Mouse (Mus musculus) forebrain, embryonic 14.5 days (tissue): ENCODE results near the gene Luzp1. TPM values are rescaled to one million over a fixed set of nuclear protein-coding genes. Genes with fewer than 3 reads are reported as not detected.

Experiments used
- ATAC-seq: fragments of 200-750 bp; cut with Nextera tagmentation; 2 replicates; pipeline ENCODE4 v1.8.0; 2017; ENCODE audit warnings: mild to moderate bottlenecking, moderate library complexity
- DNase-seq: peaks from one replicate; pipeline ENCODE4 v3.0.0-alpha.2; 2015; ENCODE audit warnings: low spot score
- H3K27ac ChIP-seq: fragments of 300-500 bp; sonication (generic); 2 replicates; pipeline ENCODE4 v1.5.1; 2014; ENCODE audit warnings: low read depth, mild to moderate bottlenecking, control low read depth, low read length, moderate library complexity
- H3K27me3 ChIP-seq: fragments of 300-500 bp; sonication (generic); replicated peaks from 2 replicates; pipeline ENCODE4 v1.6.1; 2014; ENCODE audit warnings: low read length, control low read depth, mixed read lengths; ENCODE audit not compliant: control insufficient read depth, insufficient read depth
- H3K36me3 ChIP-seq: fragments of 300-500 bp; sonication (generic); 2 replicates; pipeline ENCODE4 v1.6.1; 2014; ENCODE audit warnings: low read length, control low read depth; ENCODE audit not compliant: control insufficient read depth, insufficient read depth
- H3K4me1 ChIP-seq: fragments of 300-500 bp; sonication (generic); 2 replicates; pipeline ENCODE4 v1.6.1; 2014; ENCODE audit warnings: antibody characterized with exemption, low read length, control low read depth; ENCODE audit not compliant: control insufficient read depth, insufficient read depth
- H3K4me2 ChIP-seq: fragments of 300-500 bp; sonication (generic); 2 replicates; pipeline ENCODE4 v1.6.1; 2014; ENCODE audit warnings: mild to moderate bottlenecking, control low read depth, low read length
- H3K4me3 ChIP-seq: fragments of 300-500 bp; sonication (generic); 2 replicates; pipeline ENCODE4 v1.5.1; 2014; ENCODE audit warnings: low read depth, low read length, control low read depth
- H3K9ac ChIP-seq: fragments of 300-500 bp; sonication (generic); 2 replicates; pipeline ENCODE4 v1.6.1; 2014; ENCODE audit warnings: mild to moderate bottlenecking, low read length, control low read depth, moderate library complexity
- H3K9me3 ChIP-seq: fragments of 300-500 bp; sonication (generic); replicated peaks from 2 replicates; pipeline ENCODE4 v1.6.1; 2016; ENCODE audit warnings: low read length, control low read depth, mixed read lengths; ENCODE audit not compliant: control insufficient read depth
- WGBS: fragments of 180-500 bp; shearing (Covaris S2); extraction: QIAGEN DNeasy Blood & Tissue Kit; methylation state at CpG from one replicate; pipeline ENCODE4 v1.1.7; 2014; 5-methylcytosine and 5-hydroxymethylcytosine counted together
- polyA plus RNA-seq: library from polyadenylated mRNA; unstranded; fragments of >200 nt; fragmentation: Nextera tagmentation; extraction: Ambion mirVana; gene quantifications from 2 replicates; pipeline ENCODE4 v1.2.1, GENCODE M21; 2014

Gene Luzp1
- polyA plus RNA-seq, 1 experiment from 2014 or later: 41.7 TPM

- WGBS: 75% methylated on average over 15 of the region's 15 CpGs
- no peaks in the 10 kb centered on the region for H3K4me1 ChIP-seq
- ATAC-seq: no peak
Observed at GRCm38 (mm10) chr4:136441354-136442043, 28.1 kb upstream of the Luzp1 start.

GRCm38 (mm10) chr4:136444561-136444960 lies 25.0 kb upstream of the Luzp1 start:
- H3K4me2 ChIP-seq: no peak overlapping the region
- whole genome bisulfite sequencing: 76% methylated on average over 4 of the region's 4 CpGs
- no peaks in the 10 kb centered on the region for H3K9me3 ChIP-seq
- H3K4me1 ChIP-seq: no peaks in the 10 kb centered on the region
- H3K9ac ChIP-seq: no peak overlapping the region
- no peak for ATAC-seq
- no peak for DNase-seq
- H3K36me3 ChIP-seq: no peaks in the 10 kb centered on the region
- H3K4me3 ChIP-seq: no peak overlapping the region
- no peak overlapping the region for H3K27ac ChIP-seq
- H3K27me3 ChIP-seq: no peaks in the 10 kb centered on the region

More at GRCm38 (mm10) chr4:136441354-136442043, 28.1 kb upstream of the Luzp1 start:
- H3K4me3 ChIP-seq: no peak overlapping the region
- DNase-seq: no peak
- no peak overlapping the region for H3K4me2 ChIP-seq
- no peaks in the 10 kb centered on the region for H3K27me3 ChIP-seq
- H3K36me3 ChIP-seq: no peaks in the 10 kb centered on the region
- H3K9ac ChIP-seq: no peak overlapping the region
- no peak overlapping the region for H3K27ac ChIP-seq
- no peaks in the 10 kb centered on the region for H3K9me3 ChIP-seq

- DNase-seq: no peak
- H3K4me3 ChIP-seq: no peak overlapping the region
- H3K27me3 ChIP-seq: no peaks in the 10 kb centered on the region
- no peaks in the 10 kb centered on the region for H3K9me3 ChIP-seq
- 95% methylated on average over 5 of the region's 5 CpGs for WGBS
- ATAC-seq: no peak
- no peaks in the 10 kb centered on the region for H3K4me1 ChIP-seq
- no peak overlapping the region for H3K4me2 ChIP-seq
- H3K27ac ChIP-seq: no peak overlapping the region
- H3K36me3 ChIP-seq: no peaks in the 10 kb centered on the region
- no peak overlapping the region for H3K9ac ChIP-seq
Observed at GRCm38 (mm10) chr4:136449795-136450194, 19.8 kb upstream of the Luzp1 start.

GRCm38 (mm10) chr4:136450271-136450670 lies 19.3 kb upstream of the Luzp1 start:
- Histone ChIP-seq H3K4me3 (no peak overlapping the region), H3K4me2 (no peak overlapping the region), H3K9me3 (no peaks in the 10 kb centered on the region), H3K4me1 (peaks cover 3% of the 10 kb centered on the region; the same call in 1 of the 2 replicates), H3K27me3 (no peaks in the 10 kb centered on the region), H3K27ac (no peak overlapping the region), H3K9ac (no peak overlapping the region), H3K36me3 (no peaks in the 10 kb centered on the region)
- DNase-seq: no peak
- no peak for ATAC-seq
- 86% methylated on average over 4 of the region's 4 CpGs for WGBS

GRCm38 (mm10) chr4:136451564-136451963 lies 18.0 kb upstream of the Luzp1 start:
- no peaks in the 10 kb centered on the region for H3K27me3 ChIP-seq
- ATAC-seq: no peak
- H3K4me1 ChIP-seq: peaks cover 3% of the 10 kb centered on the region; the same call in 1 of the 2 replicates
- H3K4me3 ChIP-seq: no peak overlapping the region
- no peak overlapping the region for H3K9ac ChIP-seq
- H3K4me2 ChIP-seq: no peak overlapping the region
- no peaks in the 10 kb centered on the region for H3K9me3 ChIP-seq
- WGBS: 28% methylated on average over 6 of the region's 6 CpGs
- no peaks in the 10 kb centered on the region for H3K36me3 ChIP-seq
- DNase-seq: no peak
- H3K27ac ChIP-seq: no peak overlapping the region

- Histone ChIP-seq H3K4me3 (no peak overlapping the region), H3K9me3 (no peaks in the 10 kb centered on the region), H3K9ac (no peak overlapping the region), H3K27me3 (no peaks in the 10 kb centered on the region), H3K36me3 (no peaks in the 10 kb centered on the region), H3K4me2 (no peak overlapping the region), H3K4me1 (peaks cover 3% of the 10 kb centered on the region; the same call in 1 of the 2 replicates), H3K27ac (no peak overlapping the region)
- no peak for ATAC-seq
- 83% methylated on average over 3 of the region's 3 CpGs for WGBS
- DNase-seq: no peak
Observed at GRCm38 (mm10) chr4:136452286-136452685, 17.3 kb upstream of the Luzp1 start.

GRCm38 (mm10) chr4:136452792-136453191 lies 16.8 kb upstream of the Luzp1 start:
- Histone ChIP-seq H3K4me3 (no peak overlapping the region), H3K4me1 (peaks cover 3% of the 10 kb centered on the region; the same call in 1 of the 2 replicates), H3K9ac (no peak overlapping the region), H3K27me3 (no peaks in the 10 kb centered on the region), H3K27ac (no peak overlapping the region), H3K9me3 (no peaks in the 10 kb centered on the region), H3K36me3 (no peaks in the 10 kb centered on the region), H3K4me2 (no peak overlapping the region)
- ATAC-seq (no peak), DNase-seq (no peak)
- WGBS: 74% methylated on average over 5 of the region's 5 CpGs

GRCm38 (mm10) chr4:136454850-136455260 lies 14.7 kb upstream of the Luzp1 start:
- DNase-seq (peak; percentile 89), ATAC-seq (no peak)
- Histone ChIP-seq H3K9me3 (no peaks in the 10 kb centered on the region), H3K9ac (no peak overlapping the region), H3K4me3 (no peak overlapping the region), H3K36me3 (no peaks in the 10 kb centered on the region), H3K4me1 (peaks cover 3% of the 10 kb centered on the region; the same call in 1 of the 2 replicates), H3K27ac (no peak overlapping the region), H3K4me2 (0 out of 2 replicates have a peak overlapping the region, but pooled peaks have one; percentile 2), H3K27me3 (no peaks in the 10 kb centered on the region)
- 10% methylated on average over 10 of the region's 10 CpGs for WGBS

GRCm38 (mm10) chr4:136456516-136457218 lies 12.9 kb upstream of the Luzp1 start:
- Histone ChIP-seq H3K9ac (no peak overlapping the region), H3K27ac (no peak overlapping the region), H3K4me3 (no peak overlapping the region), H3K4me1 (peaks cover 3% of the 10 kb centered on the region), H3K36me3 (no peaks in the 10 kb centered on the region), H3K9me3 (no peaks in the 10 kb centered on the region), H3K27me3 (peaks cover 5% of the 10 kb centered on the region; the same call in 1 of the 2 replicates), H3K4me2 (no peak overlapping the region)
- ATAC-seq: no peak
- 92% methylated on average over 6 of the region's 6 CpGs for WGBS
- no peak for DNase-seq
